Mouse (Mus musculus): ENCODE measurements around the gene AI661453.

- TF ChIP-seq POLR2A (IDR thresholded peaks at IDR 0.05; ENCODE audit: low read depth, low read length): no peak
- TF ChIP-seq RCOR1 (conservative IDR thresholded peaks at IDR 0.05; ENCODE audit: low read depth, low read length): no peak
- TF ChIP-seq CHD2 (IDR thresholded peaks at IDR 0.05; ENCODE audit: low read length): no peak
- TF ChIP-seq NRF1 (IDR thresholded peaks at IDR 0.05; ENCODE audit: low read depth, low read length): no peak
- TF ChIP-seq GABPA (IDR thresholded peaks at IDR 0.05; ENCODE audit: insufficient replicate concordance, low read depth, low read length): no peak
- no peak for TF ChIP-seq ZMIZ1 (IDR thresholded peaks at IDR 0.05; ENCODE audit: low read depth, low read length)
- no peak for TF ChIP-seq JUN (IDR thresholded peaks at IDR 0.05; ENCODE audit: insufficient read depth, low read depth, low read length)
- TF ChIP-seq USF1 (IDR thresholded peaks at IDR 0.05; ENCODE audit: low read depth, low read length): no peak
- no peak for TF ChIP-seq SIN3A (IDR thresholded peaks at IDR 0.05; ENCODE audit: low read length)
- TF ChIP-seq ZNF384 (IDR thresholded peaks at IDR 0.05; ENCODE audit: low read depth, low read length): no peak
- no peak for TF ChIP-seq ZKSCAN1 (IDR thresholded peaks at IDR 0.05; ENCODE audit: borderline replicate concordance, low read depth, low read length)
- TF ChIP-seq CHD1 (IDR thresholded peaks at IDR 0.05; ENCODE audit: low read depth, low read length): no peak
- TF ChIP-seq CTCF (conservative IDR thresholded peaks at IDR 0.05 in 1 of 2, IDR thresholded peaks at IDR 0.05 in 1 of 2; ENCODE audit: low read depth in 2 of 2, low read length in 2 of 2): no peak
Observed at GRCm38 (mm10) chr17:47507523-47507922, 71.1 kb downstream of the AI661453 start.

Data from CH12.LX (cell line).